Mouse (Mus musculus): Measurements from ENCODE around the gene Hist1h2an. TPM values are rescaled to one million over a fixed set of nuclear protein-coding genes. Genes with fewer than 3 reads are reported as not detected.
"Not testable (repeated sequence)": the region's sequence is repeated elsewhere in the genome, so short reads cannot be mapped to it uniquely, and the experiment has no call there.

Hist1h2an gene
- polyA plus RNA-seq (2015; fragmentation: Nextera tagmentation; extraction: Ambion mirVana), result 1.9 and 2.6 TPM in 2 replicates

- not testable (repeated sequence) for H3K36me3 ChIP-seq (ENCODE audit: control insufficient read depth, insufficient read depth, low read length); H3K9me3 ChIP-seq (replicated peaks; ENCODE audit: control insufficient read depth, low read length); H3K27me3 ChIP-seq (ENCODE audit: control insufficient read depth, insufficient read depth, low read length)
- peak; percentile 95 for ATAC-seq (ENCODE audit: insufficient read depth, low FRiP score)
- Histone ChIP-seq H3K4me3 (replicated peaks; ENCODE audit: low read length) (peak within 1 kb of the TSS; percentile 43), H3K9ac (ENCODE audit: low read length) (peak within 1 kb of the TSS; percentile 62), H3K4me2 (ENCODE audit: low read depth, low read length) (peak within 1 kb of the TSS; percentile 49), H3K27ac (ENCODE audit: low read length) (peak within 1 kb of the TSS; percentile 87), H3K4me1 (ENCODE audit: control insufficient read depth, insufficient read depth, low read length) (peaks cover 36% of the 10 kb centered on the region)
- WGBS, result under 1% methylated on average over 38 of the region's 63 CpGs
Measured at GRCm38 (mm10) chr13:21786899-21787629, at the start of gene Hist1h2an, which contains the start of gene Hist1h2bp. TSS of gene Hist1h2an (minus strand) at chr13:21787218. TSS of gene Hist1h2bp (plus strand) at chr13:21787461.

GRCm38 (mm10) chr13:21833461-21833860 lies 46.4 kb upstream of the Hist1h2an start, which contains the start of the genes Hist1h2ap and Hist1h2br:
TSS of gene Hist1h2ap (minus strand) at chr13:21833507.
TSS of gene Hist1h2br (plus strand) at chr13:21833743.
- H3K36me3 ChIP-seq (ENCODE audit: control insufficient read depth, insufficient read depth, low read length); H3K4me2 ChIP-seq (ENCODE audit: low read depth, low read length); H3K9me3 ChIP-seq (replicated peaks; ENCODE audit: control insufficient read depth, low read length); H3K27me3 ChIP-seq (ENCODE audit: control insufficient read depth, insufficient read depth, low read length); H3K4me1 ChIP-seq (ENCODE audit: control insufficient read depth, insufficient read depth, low read length); H3K27ac ChIP-seq (ENCODE audit: low read length); H3K9ac ChIP-seq (ENCODE audit: low read length); H3K4me3 ChIP-seq (replicated peaks; ENCODE audit: low read length): not testable (repeated sequence)
- no CpG with 5 or more reads among the region's 24 CpGs for WGBS
- ATAC-seq (ENCODE audit: insufficient read depth, low FRiP score), result peak; percentile 94

- Histone ChIP-seq H3K4me2 (ENCODE audit: low read depth, low read length) (peak within 1 kb of the TSS; percentile 32; the same call in 1 of the 2 replicates), H3K4me3 (replicated peaks; ENCODE audit: low read length) (peak within 1 kb of the TSS; percentile 13; the same call in 1 of the 2 replicates)
- H3K27me3 ChIP-seq (ENCODE audit: control insufficient read depth, insufficient read depth, low read length); H3K9ac ChIP-seq (ENCODE audit: low read length); H3K4me1 ChIP-seq (ENCODE audit: control insufficient read depth, insufficient read depth, low read length); H3K36me3 ChIP-seq (ENCODE audit: control insufficient read depth, insufficient read depth, low read length); H3K9me3 ChIP-seq (replicated peaks; ENCODE audit: control insufficient read depth, low read length); H3K27ac ChIP-seq (ENCODE audit: low read length): not testable (repeated sequence)
- WGBS, result 0% methylated on average over 23 of the region's 58 CpGs
- peak; percentile 86 for ATAC-seq (ENCODE audit: insufficient read depth, low FRiP score)
Measured at GRCm38 (mm10) chr13:21831418-21832394, 44.7 kb upstream of the Hist1h2an start, which contains the start of gene Hist1h4n. TSS of gene Hist1h4n (minus strand) at chr13:21832196.

- ATAC-seq (ENCODE audit: insufficient read depth, low FRiP score), result no peak
- H3K9me3 ChIP-seq (replicated peaks; ENCODE audit: control insufficient read depth, low read length), result no peaks in the 10 kb centered on the region
- H3K27me3 ChIP-seq (ENCODE audit: control insufficient read depth, insufficient read depth, low read length), result no peaks in the 10 kb centered on the region
- H3K36me3 ChIP-seq (ENCODE audit: control insufficient read depth, insufficient read depth, low read length), result no peaks in the 10 kb centered on the region
- WGBS, result 84% methylated on average over 10 of the region's 10 CpGs
- H3K4me3 ChIP-seq (replicated peaks; ENCODE audit: low read length), result no peak overlapping the region
- H3K4me2 ChIP-seq (ENCODE audit: low read depth, low read length), result no peak overlapping the region
- H3K27ac ChIP-seq (ENCODE audit: low read length), result no peak overlapping the region
- H3K9ac ChIP-seq (ENCODE audit: low read length), result no peak overlapping the region
- H3K4me1 ChIP-seq (ENCODE audit: control insufficient read depth, insufficient read depth, low read length), result no peaks in the 10 kb centered on the region
Measured at GRCm38 (mm10) chr13:21830344-21830743, 43.3 kb upstream of the Hist1h2an start.

GRCm38 (mm10) chr13:21828511-21828910 lies 41.5 kb upstream of the Hist1h2an start:
- Histone ChIP-seq H3K36me3 (ENCODE audit: control insufficient read depth, insufficient read depth, low read length) (no peaks in the 10 kb centered on the region), H3K9ac (ENCODE audit: low read length) (no peak overlapping the region), H3K9me3 (replicated peaks; ENCODE audit: control insufficient read depth, low read length) (no peaks in the 10 kb centered on the region), H3K4me2 (ENCODE audit: low read depth, low read length) (no peak overlapping the region), H3K4me3 (replicated peaks; ENCODE audit: low read length) (no peak overlapping the region), H3K4me1 (ENCODE audit: control insufficient read depth, insufficient read depth, low read length) (no peaks in the 10 kb centered on the region), H3K27ac (ENCODE audit: low read length) (no peak overlapping the region), H3K27me3 (ENCODE audit: control insufficient read depth, insufficient read depth, low read length) (no peaks in the 10 kb centered on the region)
- 69% methylated on average over 3 of the region's 3 CpGs for WGBS
- ATAC-seq (ENCODE audit: insufficient read depth, low FRiP score), result no peak

GRCm38 (mm10) chr13:21820082-21820890 lies 33.3 kb upstream of the Hist1h2an start:
- not testable (repeated sequence) for H3K27me3 ChIP-seq (ENCODE audit: control insufficient read depth, insufficient read depth, low read length); H3K4me2 ChIP-seq (ENCODE audit: low read depth, low read length); H3K36me3 ChIP-seq (ENCODE audit: control insufficient read depth, insufficient read depth, low read length); H3K4me1 ChIP-seq (ENCODE audit: control insufficient read depth, insufficient read depth, low read length); H3K9ac ChIP-seq (ENCODE audit: low read length); ATAC-seq (ENCODE audit: insufficient read depth, low FRiP score); H3K4me3 ChIP-seq (replicated peaks; ENCODE audit: low read length); H3K9me3 ChIP-seq (replicated peaks; ENCODE audit: control insufficient read depth, low read length); H3K27ac ChIP-seq (ENCODE audit: low read length)
- 57% methylated on average over 4 of the region's 16 CpGs for WGBS

- not testable (repeated sequence) for H3K9ac ChIP-seq (ENCODE audit: low read length); H3K4me1 ChIP-seq (ENCODE audit: control insufficient read depth, insufficient read depth, low read length); H3K9me3 ChIP-seq (replicated peaks; ENCODE audit: control insufficient read depth, low read length); H3K27me3 ChIP-seq (ENCODE audit: control insufficient read depth, insufficient read depth, low read length); H3K36me3 ChIP-seq (ENCODE audit: control insufficient read depth, insufficient read depth, low read length); H3K27ac ChIP-seq (ENCODE audit: low read length)
- Histone ChIP-seq H3K4me3 (replicated peaks; ENCODE audit: low read length) (peak overlapping the region; percentile 25; the same call in 1 of the 2 replicates), H3K4me2 (ENCODE audit: low read depth, low read length) (peak overlapping the region; percentile 39; the same call in 1 of the 2 replicates)
- peak; percentile 59 for ATAC-seq (ENCODE audit: insufficient read depth, low FRiP score)
- 0% methylated on average over 10 of the region's 14 CpGs for WGBS
Measured at GRCm38 (mm10) chr13:21812092-21812491, 25.1 kb upstream of the Hist1h2an start.

GRCm38 (mm10) chr13:21811539-21811938 lies 24.5 kb upstream of the Hist1h2an start, which contains the start of gene Hist1h4m:
TSS of gene Hist1h4m (plus strand) at chr13:21811746.
- no CpG with 5 or more reads among the region's 24 CpGs for whole genome bisulfite sequencing
- H3K4me3 ChIP-seq (replicated peaks; ENCODE audit: low read length), result peak within 1 kb of the TSS; percentile 25; the same call in 1 of the 2 replicates

More at GRCm38 (mm10) chr13:21811539-21811938, 24.5 kb upstream of the Hist1h2an start, which contains the start of gene Hist1h4m:
- H3K27ac ChIP-seq (ENCODE audit: low read length); H3K27me3 ChIP-seq (ENCODE audit: control insufficient read depth, insufficient read depth, low read length); H3K9ac ChIP-seq (ENCODE audit: low read length); H3K36me3 ChIP-seq (ENCODE audit: control insufficient read depth, insufficient read depth, low read length); H3K4me1 ChIP-seq (ENCODE audit: control insufficient read depth, insufficient read depth, low read length); H3K9me3 ChIP-seq (replicated peaks; ENCODE audit: control insufficient read depth, low read length): not testable (repeated sequence)
- peak within 1 kb of the TSS; percentile 39; the same call in 1 of the 2 replicates for H3K4me2 ChIP-seq (ENCODE audit: low read depth, low read length)
- ATAC-seq (ENCODE audit: insufficient read depth, low FRiP score), result peak; percentile 72; the same call in 1 of the 2 replicates

Measured in stomach, embryonic 16.5 days (tissue).